Mouse (Mus musculus) MEL (cell line): ENCODE data around the gene Msl1. TPM values are rescaled to one million over a fixed set of nuclear protein-coding genes. Genes with fewer than 3 reads are reported as not detected.
A peak's percentile ranks its signal among the peaks of the same experiment; 100 is the strongest.

Experiments used
- DNase-seq: peaks from one replicate; pipeline ENCODE4 v3.0.0; 2011; ENCODE audit warnings: low read depth, low spot score
- H3K27ac ChIP-seq: 2 replicates; pipeline ENCODE4 v1.5.1; 2012; ENCODE audit warnings: low read depth, mild to moderate bottlenecking, control low read depth, low read length, moderate library complexity; ENCODE audit not compliant: control insufficient read depth
- H3K27me3 ChIP-seq, 2 experiments: fragments of 150-350 bp in 1 of 2; sonication (generic) in 1 of 2; 2 replicates each; pipeline ENCODE4 v1.6.1; 2012; ENCODE audit warnings: low read length in 2 of 2, mild to moderate bottlenecking in 2 of 2, improper control_type of control experiment in 1 of 2, moderate library complexity in 1 of 2; ENCODE audit not compliant: insufficient read depth in 2 of 2, control insufficient read depth in 1 of 2
- H3K36me3 ChIP-seq, 2 experiments: 2 replicates each; pipeline ENCODE4 v1.6.1; 2012 to 2014; ENCODE audit warnings: low read length in 2 of 2, improper control_type of control experiment in 1 of 2, inconsistent platforms in 1 of 2, mild to moderate bottlenecking in 1 of 2; ENCODE audit not compliant: insufficient read depth in 2 of 2, control insufficient read depth in 1 of 2
- H3K4me1 ChIP-seq, 2 experiments: fragments of 150-350 bp in 1 of 2; sonication (generic) in 1 of 2; 2 replicates each; pipeline ENCODE4 v1.6.1; 2012; ENCODE audit warnings: low read length in 2 of 2, improper control_type of control experiment in 1 of 2, mild to moderate bottlenecking in 1 of 2; ENCODE audit not compliant: insufficient read depth in 2 of 2, control insufficient read depth in 1 of 2
- H3K4me3 ChIP-seq, 2 experiments: fragments of 150-350 bp in 1 of 2; sonication (generic) in 1 of 2; 2 replicates each; pipeline ENCODE4 v1.5.1; 2012; ENCODE audit warnings: low read depth in 2 of 2, low read length in 2 of 2, mild to moderate bottlenecking in 2 of 2, moderate library complexity in 2 of 2, control low read depth in 1 of 2, improper control_type of control experiment in 1 of 2; ENCODE audit not compliant: control insufficient read depth in 1 of 2, insufficient read depth in 1 of 2
- H3K79me2 ChIP-seq: 2 replicates; pipeline ENCODE4 v1.6.1; 2012; ENCODE audit warnings: mild to moderate bottlenecking, low read length, moderate library complexity; ENCODE audit not compliant: control insufficient read depth, poor library complexity, insufficient read depth
- H3K9ac ChIP-seq: 2 replicates; pipeline ENCODE4 v1.6.1; 2012; ENCODE audit warnings: low read depth, mild to moderate bottlenecking, control low read depth, low read length, moderate library complexity; ENCODE audit not compliant: control insufficient read depth, poor library complexity, severe bottlenecking
- H3K9me3 ChIP-seq: fragments of 150-350 bp; sonication (generic); replicated peaks from 2 replicates; pipeline ENCODE4 v1.6.1; 2012; ENCODE audit warnings: mild to moderate bottlenecking, low read length, improper control_type of control experiment, moderate library complexity; ENCODE audit not compliant: insufficient read depth
- E2F4 ChIP-seq: IDR thresholded peaks from 2 replicates; pipeline ENCODE4 v1.6.1; 2011; ENCODE audit warnings: low read depth, low read length, improper control_type of control experiment, borderline replicate concordance
- EP300 ChIP-seq, 2 experiments: IDR thresholded peaks; 2 replicates each; pipeline ENCODE4 v1.6.1; 2011; ENCODE audit warnings: improper control_type of control experiment in 2 of 2, low read length in 2 of 2, low read depth in 1 of 2, mild to moderate bottlenecking in 1 of 2
- GABPA ChIP-seq: IDR thresholded peaks from 2 replicates; pipeline ENCODE4 v1.6.1; 2012; ENCODE audit warnings: low read depth, mild to moderate bottlenecking, inconsistent platforms, low read length, improper control_type of control experiment, moderate library complexity
- GATA1 ChIP-seq: IDR thresholded peaks from 2 replicates; pipeline ENCODE4 v1.6.1; 2011; ENCODE audit warnings: low read depth, low read length, improper control_type of control experiment
- HCFC1 ChIP-seq: IDR thresholded peaks from 2 replicates; pipeline ENCODE4 v1.6.1; 2012; ENCODE audit warnings: low read depth, mild to moderate bottlenecking, inconsistent platforms, low read length, improper control_type of control experiment, moderate library complexity
- KAT2A ChIP-seq: conservative IDR thresholded peaks from 2 replicates; pipeline ENCODE4 v1.6.1; 2012; ENCODE audit warnings: low read depth, low read length, improper control_type of control experiment, inconsistent platforms
- MAX ChIP-seq: IDR thresholded peaks from 2 replicates; pipeline ENCODE4 v1.6.1; 2011; ENCODE audit warnings: low read length, improper control_type of control experiment
- NRF1 ChIP-seq: IDR thresholded peaks from 2 replicates; pipeline ENCODE4 v1.6.1; 2014; ENCODE audit warnings: low read depth, mild to moderate bottlenecking, inconsistent platforms, low read length, improper control_type of control experiment, moderate library complexity; ENCODE audit not compliant: poor library complexity, insufficient read depth, severe bottlenecking
- POLR2A ChIP-seq, 2 experiments: IDR thresholded peaks; 2 replicates each; pipeline ENCODE4 v1.6.1; 2011 to 2012; ENCODE audit warnings: low read length in 2 of 2, mild to moderate bottlenecking in 2 of 2, control low read depth in 1 of 2, improper control_type of control experiment in 1 of 2, low read depth in 1 of 2, moderate library complexity in 1 of 2; ENCODE audit not compliant: control insufficient read depth in 1 of 2, insufficient read depth in 1 of 2, poor library complexity in 1 of 2
- POLR2AphosphoS2 ChIP-seq: IDR thresholded peaks from 2 replicates; pipeline ENCODE4 v1.6.1; 2011; ENCODE audit warnings: low read length, improper control_type of control experiment
- RAD21 ChIP-seq: IDR thresholded peaks from 2 replicates; pipeline ENCODE4 v1.6.1; 2011; ENCODE audit warnings: mild to moderate bottlenecking, low read depth, low read length, improper control_type of control experiment
- SIN3A ChIP-seq: IDR thresholded peaks from 2 replicates; pipeline ENCODE4 v1.6.1; 2012; ENCODE audit warnings: low read length, improper control_type of control experiment, inconsistent platforms
- TAL1 ChIP-seq: IDR thresholded peaks from 2 replicates; pipeline ENCODE4 v1.6.1; 2012; ENCODE audit warnings: mild to moderate bottlenecking, inconsistent platforms, low read length, moderate library complexity, mixed read lengths
- TBP ChIP-seq: IDR thresholded peaks from 2 replicates; pipeline ENCODE4 v1.8.0; 2011; ENCODE audit warnings: low read depth, low read length, improper control_type of control experiment
- TCF12 ChIP-seq: IDR thresholded peaks from 2 replicates; pipeline ENCODE4 v1.6.1; 2014; ENCODE audit warnings: low read depth, mild to moderate bottlenecking, inconsistent platforms, low read length, improper control_type of control experiment, moderate library complexity
- UBTF ChIP-seq: IDR thresholded peaks from 2 replicates; pipeline ENCODE4 v1.6.1; 2012; ENCODE audit warnings: low read depth, mild to moderate bottlenecking, inconsistent platforms, low read length, improper control_type of control experiment, moderate library complexity, borderline replicate concordance; ENCODE audit not compliant: insufficient read depth
- ZC3H11A ChIP-seq: IDR thresholded peaks from 2 replicates; pipeline ENCODE4 v1.6.1; 2012; ENCODE audit warnings: low read depth, mild to moderate bottlenecking, inconsistent platforms, low read length, improper control_type of control experiment
- ZKSCAN1 ChIP-seq: IDR thresholded peaks from 2 replicates; pipeline ENCODE4 v1.6.1; 2012; ENCODE audit warnings: low read depth, mild to moderate bottlenecking, inconsistent platforms, low read length, improper control_type of control experiment, moderate library complexity
- ZNF384 ChIP-seq: IDR thresholded peaks from 2 replicates; pipeline ENCODE4 v1.6.1; 2012; ENCODE audit warnings: low read depth, mild to moderate bottlenecking, inconsistent platforms, low read length, improper control_type of control experiment
- polyA plus RNA-seq, 2 experiments: library from polyadenylated mRNA; stranded (reverse) in 1 of 2; unstranded in 1 of 2; fragments of >175 nt in 1 of 2; fragments of >200 nt in 1 of 2; gene quantifications; 2 replicates each; pipeline versions ENCODE4 v1.2.1 to v1.2.4; 2012; ENCODE audit warnings: low replicate concordance in 2 of 2, low read depth in 1 of 2; ENCODE audit not compliant: insufficient read length in 2 of 2, insufficient read depth in 1 of 2, missing spikeins in 1 of 2
- total RNA-seq: library from RNA; depleted of rRNA; stranded (reverse); fragments of 300-350 nt; gene quantifications from 2 replicates; pipeline ENCODE4 v1.2.3, GENCODE M21; 2012

The Msl1 gene
- total and polyA plus RNA-seq, 3 experiments, result 37.1 to 49.4 TPM; not detected in 1

- H3K4me3 ChIP-seq, result no peak overlapping the region
- no peak overlapping the region for H3K27ac ChIP-seq
- no peak for TF ChIP-seq UBTF
- TF ChIP-seq HCFC1, result no peak
- TF ChIP-seq TCF12, result no peak
- no peak for TF ChIP-seq POLR2A (IDR thresholded peaks at IDR 0.05; ENCODE audit: control insufficient read depth in 1 of 2, insufficient read depth in 1 of 2, low read depth in 1 of 2, low read length in 2 of 2, poor library complexity in 1 of 2)
- no peak for TF ChIP-seq SIN3A
- TF ChIP-seq E2F4, result no peak
- no peak for TF ChIP-seq ZKSCAN1
- no peak for TF ChIP-seq ZC3H11A
- TF ChIP-seq TBP, result no peak
- TF ChIP-seq KAT2A, result no peak
- no peak for TF ChIP-seq EP300 (IDR thresholded peaks at IDR 0.05; ENCODE audit: low read depth in 1 of 2, low read length in 2 of 2)
- TF ChIP-seq NRF1, result no peak
- no peak for TF ChIP-seq POLR2AphosphoS2
- H3K79me2 ChIP-seq, result peaks cover 45% of the 10 kb centered on the region
- no peak overlapping the region for H3K9ac ChIP-seq
- H3K36me3 ChIP-seq, result peaks cover 16 to 27% of the 10 kb centered on the region in 2 experiments
- peaks cover 2 to 15% of the 10 kb centered on the region in 2 experiments; a peak in 1 of 4 replicates for H3K4me1 ChIP-seq
- DNase-seq, result no peak
- no peaks in the 10 kb centered on the region for H3K9me3 ChIP-seq
- H3K27me3 ChIP-seq, result no peaks in the 10 kb centered on the region
Measured at GRCm38 (mm10) chr11:98797909-98798308, 2.6 kb downstream of the Msl1 start.

- no peaks in the 10 kb centered on the region; the same call in 1 of the 2 replicates for H3K79me2 ChIP-seq
- no peak for TF ChIP-seq TCF12
- TF ChIP-seq, all 39 proteins: peak for 0
- Histone ChIP-seq H3K4me1 (peaks cover 3% of the 10 kb centered on the region in 2 experiments; a peak in 3 of 4 replicates), H3K27ac (no peak within 1 kb of the TSS), H3K36me3 (peaks cover 12 to 42% of the 10 kb centered on the region in 2 experiments), H3K9ac (no peak within 1 kb of the TSS), H3K4me3 (no peak within 1 kb of the TSS), H3K9me3 (no peaks in the 10 kb centered on the region), H3K27me3 (no peaks in the 10 kb centered on the region)
- no peak for DNase-seq
Measured at GRCm38 (mm10) chr11:98804605-98805004, 9.3 kb downstream of the Msl1 start, which contains the start of gene Casc3. Gene Casc3, plus strand, starts transcription at chr11:98804905.

- no peak for DNase-seq
- Histone ChIP-seq H3K27ac (peak overlapping the region; percentile 76), H3K9ac (peak overlapping the region; percentile 77), H3K4me1 (peaks cover 3 to 11% of the 10 kb centered on the region in 2 experiments; a peak in 3 of 4 replicates), H3K27me3 (no peaks in the 10 kb centered on the region), H3K4me3 (peak overlapping the region in 1 of 2 experiments; percentile 93; a peak in 2 of 4 replicates)
- TF ChIP-seq ZNF384 (peak; percentile 68), TCF12 (no peak), RAD21 (no peak), GABPA (no peak), GATA1 (0 out of 2 replicates have a peak, but pooled peaks have one; percentile 23), TAL1 (no peak), ZKSCAN1 (no peak), MAX (no peak)
- TF ChIP-seq, all 39 proteins: peak for 2
- H3K9me3 ChIP-seq, result no peaks in the 10 kb centered on the region
- H3K36me3 ChIP-seq, result peaks cover 29 to 32% of the 10 kb centered on the region in 2 experiments
- peaks cover 29% of the 10 kb centered on the region for H3K79me2 ChIP-seq
Measured at GRCm38 (mm10) chr11:98808417-98808816, 13.1 kb downstream of the Msl1 start.
